Mouse (Mus musculus) T-cell, adult 2 months (primary cell): Measurements from ENCODE around the gene Sult2b1.

Source experiments
- DNase-seq: peaks from one replicate; pipeline ENCODE4 v3.0.0; 2022; ENCODE audit warnings: low spot score

Gene Sult2b1

DNA sequence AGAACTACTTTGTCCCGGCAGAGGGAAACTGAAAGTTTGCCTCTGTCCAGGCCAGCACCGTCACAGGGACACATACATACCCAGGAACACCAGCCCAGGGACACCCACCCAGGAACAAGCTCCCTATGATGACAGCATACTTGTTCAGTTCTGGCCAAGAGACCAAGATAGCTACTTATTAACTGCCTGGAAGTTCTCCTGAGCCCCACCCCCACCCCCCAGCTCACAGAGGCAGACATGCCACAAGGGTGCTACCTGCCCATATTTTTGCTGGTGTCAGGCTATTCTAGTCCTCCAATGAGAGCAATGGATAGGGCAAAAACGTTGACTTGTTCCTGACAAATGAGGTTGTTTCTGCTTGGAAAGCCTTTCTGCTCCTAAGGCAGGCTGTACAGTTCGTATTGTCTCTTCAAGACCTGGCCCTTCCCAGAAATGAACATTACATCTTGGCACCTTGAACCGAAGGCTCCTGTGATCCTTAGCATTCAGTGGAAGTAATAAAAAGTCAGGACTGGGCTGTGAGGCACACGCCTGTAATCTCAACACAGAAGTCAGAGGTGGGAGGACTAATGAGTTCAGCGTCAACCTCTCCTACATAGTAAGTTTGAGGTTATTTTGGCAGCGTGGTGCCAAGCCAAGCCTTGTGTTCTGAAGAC, 13.9 kb downstream of the Sult2b1 start:
- no peak for DNase-seq

DNA sequence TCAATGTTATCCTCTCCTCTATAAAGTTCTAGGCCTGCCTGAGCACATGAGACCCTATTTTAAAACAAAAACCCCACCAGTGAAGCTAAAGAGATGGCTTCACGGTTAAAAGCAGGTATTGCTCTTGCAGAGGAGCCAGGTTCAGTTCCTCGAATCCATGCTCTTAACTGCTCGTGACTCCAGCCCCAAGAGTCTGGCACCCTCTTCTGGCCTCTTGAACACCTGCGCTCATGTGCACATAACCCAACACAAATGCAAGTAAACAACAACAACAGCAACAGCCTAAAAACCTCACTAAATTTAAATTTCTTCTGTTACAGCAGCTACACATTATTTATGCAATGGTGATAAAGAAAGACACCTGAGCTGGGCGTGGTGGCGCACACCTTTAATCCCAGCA, 17.0 kb downstream of the Sult2b1 start:
- DNase-seq: no peak

DNA sequence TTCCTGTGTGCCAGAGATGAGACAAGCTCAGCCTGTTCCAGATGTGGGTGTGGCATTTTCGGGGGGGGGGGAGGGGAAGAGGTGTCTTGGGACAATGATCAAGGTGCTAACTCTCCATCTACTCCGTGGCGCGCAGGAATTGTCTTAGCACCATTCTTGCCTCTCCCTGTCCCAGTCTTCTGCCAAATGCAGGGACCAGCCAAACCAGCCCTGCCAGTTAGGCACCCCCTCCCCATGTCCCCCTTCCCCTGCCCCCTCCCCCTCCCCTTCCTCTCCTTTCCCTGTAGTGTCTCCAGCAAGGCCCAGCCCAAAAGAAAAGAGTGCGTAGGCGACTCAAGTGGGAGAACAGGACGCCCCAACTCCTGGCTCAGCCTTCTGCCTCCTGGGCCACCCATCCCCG, 17.7 kb downstream of the Sult2b1 start:
- DNase-seq: no peak

DNA sequence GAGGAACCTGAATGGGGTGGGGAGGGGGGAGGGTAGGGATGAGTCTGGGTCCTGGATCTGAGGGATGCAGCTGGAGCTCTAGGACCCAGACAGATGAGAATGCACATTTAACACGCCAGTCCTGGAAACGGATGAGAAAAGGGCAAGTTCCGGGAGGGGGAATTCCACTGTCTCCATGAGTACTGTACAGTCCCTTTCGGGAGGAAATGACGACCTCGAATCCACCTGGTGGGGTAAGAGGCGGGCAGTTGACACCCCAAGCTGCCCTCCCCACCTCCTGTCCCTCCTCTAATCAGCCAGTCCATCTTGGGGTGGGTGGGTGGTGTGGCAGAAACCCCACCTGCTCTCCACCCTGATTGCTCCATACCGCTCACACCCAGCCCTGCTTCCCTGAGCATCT, 18.5 kb downstream of the Sult2b1 start:
- no peak for DNase-seq

DNA sequence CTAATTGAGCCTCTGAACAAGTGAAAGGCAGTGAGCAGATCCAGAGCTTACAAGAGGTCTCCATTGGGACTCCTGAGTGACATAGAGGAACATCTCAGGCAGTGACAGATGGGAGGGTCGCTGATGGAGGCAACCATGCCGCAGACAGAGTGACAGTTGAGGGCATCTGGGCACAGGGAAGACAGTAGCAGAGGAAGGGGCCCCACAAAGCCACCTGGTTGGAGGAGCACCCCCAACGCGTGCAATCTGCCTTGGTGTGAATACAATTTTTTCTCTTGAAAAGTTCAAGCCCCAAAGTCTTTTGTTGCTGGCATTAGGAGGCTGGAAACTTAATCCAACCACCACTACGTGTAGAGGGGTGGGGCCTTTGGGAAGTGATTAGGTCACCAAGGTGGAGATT, 24.3 kb downstream of the Sult2b1 start:
- no peak for DNase-seq

DNA sequence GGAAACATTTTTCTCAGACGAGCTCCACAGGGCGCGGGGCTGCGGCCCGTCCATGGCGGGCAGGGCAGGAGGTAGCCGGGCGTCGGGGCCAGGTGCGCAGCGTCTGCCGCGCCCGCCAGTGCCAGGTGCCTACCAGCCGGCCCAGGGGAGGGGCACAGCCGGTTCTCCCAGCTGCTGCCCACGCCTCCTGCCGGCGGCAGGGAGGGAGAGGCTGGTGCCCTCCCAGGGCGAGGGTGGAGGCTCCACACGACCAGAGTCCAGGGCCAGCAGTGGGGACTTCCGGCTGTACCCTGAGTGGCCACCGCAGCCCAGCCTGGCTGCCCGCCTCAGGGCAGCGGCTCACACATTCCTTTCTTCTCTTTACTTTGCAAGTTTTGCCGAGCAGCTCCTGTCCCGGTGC, 25.1 kb downstream of the Sult2b1 start:
- no peak for DNase-seq

DNA sequence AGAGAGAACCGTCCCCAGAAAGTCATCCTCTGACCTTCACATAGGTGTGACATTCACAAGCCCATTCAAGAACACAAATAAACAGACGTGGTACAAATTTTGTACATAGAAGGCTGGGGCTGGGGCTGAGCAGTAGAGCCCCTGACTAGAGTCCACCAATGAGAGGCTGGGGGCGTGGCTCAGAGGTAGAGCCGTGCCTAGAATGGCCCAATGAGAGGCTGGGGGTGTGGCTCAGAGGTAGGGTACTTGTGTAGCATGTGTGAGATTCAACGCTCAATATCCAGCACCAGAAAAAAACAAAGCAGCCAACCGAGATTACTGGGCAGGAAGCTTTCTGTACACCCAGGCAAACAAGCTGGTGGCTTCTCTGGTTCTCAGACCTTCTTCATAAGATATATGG, 28.8 kb downstream of the Sult2b1 start:
- no peak for DNase-seq

DNA sequence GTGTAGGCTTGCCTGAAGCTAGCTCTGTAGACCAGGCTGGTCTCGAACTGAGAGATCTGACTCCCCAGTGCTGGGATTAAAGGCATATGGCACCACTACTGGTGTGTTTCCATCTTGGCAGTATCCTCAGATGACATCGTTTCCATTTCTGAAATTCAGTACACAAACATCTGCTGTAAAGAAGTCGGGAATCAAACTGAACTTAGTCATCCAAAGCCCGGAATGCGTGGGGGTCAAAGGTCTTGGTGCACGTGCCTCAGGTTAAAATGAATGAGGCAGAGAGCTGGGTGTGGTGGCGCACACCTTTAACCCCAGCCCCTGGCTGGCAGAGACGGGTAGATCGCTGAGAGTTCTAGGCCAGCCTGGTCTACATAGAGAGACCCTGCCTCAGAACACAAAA, 34.3 kb downstream of the Sult2b1 start:
- no peak for DNase-seq

DNA sequence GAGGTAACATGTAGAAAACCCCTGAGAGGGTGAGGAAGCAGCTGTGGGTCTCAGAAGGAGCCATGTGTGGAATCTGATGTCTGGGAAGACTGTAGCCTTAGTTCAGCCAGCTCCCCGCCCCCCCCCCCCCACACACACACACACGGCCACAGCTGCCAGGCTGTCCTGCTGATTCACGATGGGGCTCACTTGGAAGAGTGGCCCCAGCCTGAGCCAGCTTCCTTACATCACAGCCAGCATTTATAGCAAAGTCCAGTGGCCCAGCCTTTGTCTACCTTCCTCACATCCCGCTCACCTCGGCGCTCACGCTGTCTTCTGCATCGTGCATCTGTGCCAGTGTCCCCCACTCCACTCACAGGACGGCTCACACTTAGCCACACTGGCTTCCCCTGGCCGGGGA, 35.1 kb downstream of the Sult2b1 start:
- DNase-seq: no peak

DNA sequence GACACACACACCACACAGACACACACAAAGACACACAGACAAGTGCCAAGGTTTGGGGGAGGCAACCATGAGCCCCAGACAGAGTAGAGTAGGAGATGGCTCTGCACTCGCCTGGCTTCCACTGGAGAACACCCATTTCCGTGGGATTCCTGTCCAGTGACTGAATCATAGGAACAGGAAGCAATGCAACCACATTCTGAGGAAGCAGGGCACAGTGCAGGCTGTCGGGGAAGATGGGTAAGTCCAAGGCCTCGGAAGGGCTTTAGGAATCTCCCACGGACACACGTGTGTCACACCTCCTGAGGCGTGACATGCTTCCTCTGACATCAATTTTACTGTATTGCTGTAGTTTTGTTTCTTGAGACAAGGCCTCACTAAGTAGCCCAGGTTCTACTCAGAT, 36.4 kb downstream of the Sult2b1 start:
- no peak for DNase-seq

DNA sequence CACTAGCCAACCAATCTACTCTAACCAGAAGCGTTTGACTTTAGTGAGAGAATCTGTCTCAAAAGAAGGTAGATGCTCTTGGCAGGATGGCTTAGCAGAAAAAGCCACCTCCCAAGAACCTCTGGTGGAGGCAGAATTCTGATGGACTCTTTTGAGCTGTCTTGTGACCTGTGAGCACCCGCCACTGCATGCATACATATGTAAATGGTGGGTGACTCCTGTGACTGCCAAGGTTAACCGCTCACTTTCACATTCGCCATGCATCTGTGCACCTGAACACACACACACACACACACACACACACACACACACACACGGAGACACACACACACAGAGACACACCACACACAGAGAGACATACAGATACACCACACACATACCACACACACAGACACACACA, 37.0 kb downstream of the Sult2b1 start:
- DNase-seq: no peak

DNA sequence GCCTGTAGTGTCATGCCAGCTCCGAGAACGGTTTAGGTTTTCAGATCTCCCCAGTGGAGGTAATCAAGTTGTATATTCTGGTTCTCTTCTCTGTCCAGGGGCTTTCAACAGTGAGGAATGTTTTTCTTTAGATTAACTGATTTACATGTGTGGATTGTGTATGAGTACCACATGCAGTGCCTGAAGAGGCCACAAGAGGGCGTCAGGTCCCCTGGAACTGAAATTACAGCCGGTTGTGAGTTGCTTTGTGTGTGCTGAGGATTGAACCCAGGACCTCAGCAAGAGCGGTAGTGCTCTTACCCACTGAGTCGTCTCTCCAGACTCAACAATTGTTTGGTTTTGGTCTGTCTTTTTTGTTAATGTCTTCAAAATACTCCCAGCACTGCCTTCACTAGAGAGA, 38.0 kb downstream of the Sult2b1 start:
- DNase-seq: no peak

DNA sequence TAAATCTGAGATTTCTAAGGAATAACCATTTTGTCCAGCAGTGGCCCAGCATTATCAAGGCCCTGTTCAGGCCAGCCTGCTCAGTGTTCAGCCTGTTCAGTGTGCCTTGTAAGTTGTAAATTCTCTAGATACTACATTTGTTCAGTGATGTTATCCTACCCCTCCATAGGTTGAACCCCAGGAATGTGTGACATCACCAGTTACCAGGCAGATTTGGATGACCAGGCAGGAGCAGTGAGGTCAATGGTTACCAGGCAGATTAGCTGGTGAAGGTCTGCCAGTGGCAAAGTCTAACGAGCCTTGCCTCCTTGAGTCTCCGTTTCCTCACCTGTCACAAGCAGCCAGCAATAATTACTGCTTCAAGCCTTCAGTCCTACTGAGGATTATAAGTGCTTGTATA, 40.1 kb downstream of the Sult2b1 start:
- DNase-seq: peak; percentile 45

DNA sequence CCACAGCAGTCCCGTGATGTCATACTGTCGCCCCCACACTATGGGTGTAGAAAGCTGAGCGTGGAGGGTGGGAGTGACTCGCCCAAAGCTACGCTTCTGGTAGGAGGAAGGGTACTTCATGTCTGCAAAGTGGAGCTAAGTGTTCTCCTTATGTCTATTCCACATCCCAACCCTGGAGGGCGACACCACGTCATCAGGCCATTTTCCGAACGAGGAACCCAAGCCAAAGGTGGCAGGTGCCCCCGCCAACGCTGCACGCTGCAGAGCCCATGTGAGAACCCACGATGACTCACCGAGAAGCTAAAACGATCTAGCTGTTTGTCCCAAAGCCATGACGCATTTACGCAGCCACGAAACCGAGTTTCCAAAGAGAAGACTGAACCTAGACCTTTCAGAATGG, 42.1 kb downstream of the Sult2b1 start:
- peak; percentile 80 for DNase-seq

DNA sequence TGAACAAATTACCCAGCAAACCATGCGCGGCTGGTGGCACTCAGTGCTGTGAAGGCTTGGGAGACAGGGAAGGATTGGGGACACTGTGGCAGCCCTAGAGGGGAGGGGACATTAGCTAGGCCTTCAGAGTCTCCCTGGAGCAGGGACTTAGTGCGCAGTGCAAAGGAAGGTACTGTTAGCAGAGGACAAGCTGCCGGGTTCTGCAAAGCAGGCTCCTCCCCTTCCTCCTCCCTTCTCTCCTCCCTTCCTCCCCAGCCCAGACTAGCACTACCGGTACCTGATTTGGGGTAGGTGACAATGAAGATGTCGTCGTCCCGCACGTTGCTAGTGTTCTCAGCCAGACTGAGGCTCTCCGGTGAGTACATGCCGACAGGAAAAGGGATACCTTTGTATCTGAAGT, 42.7 kb downstream of the Sult2b1 start:
- peak; percentile 68 for DNase-seq

DNA sequence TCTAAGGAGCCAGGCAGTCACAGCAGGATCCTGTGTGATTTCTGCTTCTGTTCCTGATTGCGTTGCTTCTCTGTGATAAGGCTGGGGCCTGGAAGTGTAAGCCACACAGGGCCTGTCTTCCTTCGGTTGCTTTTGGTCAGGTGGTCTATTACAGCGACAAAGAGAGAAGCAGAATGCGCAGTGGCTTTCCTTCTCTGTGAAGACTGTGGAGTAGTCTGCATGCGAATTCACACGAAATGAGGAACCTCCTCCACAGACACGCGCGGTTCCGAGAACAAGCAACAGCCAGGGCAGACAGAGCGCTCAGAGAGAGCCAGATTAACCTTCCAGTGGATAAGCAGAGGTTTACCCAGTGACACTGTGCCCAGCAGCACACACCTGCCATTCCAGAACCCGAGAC, 43.2 kb downstream of the Sult2b1 start:
- DNase-seq: no peak

DNA sequence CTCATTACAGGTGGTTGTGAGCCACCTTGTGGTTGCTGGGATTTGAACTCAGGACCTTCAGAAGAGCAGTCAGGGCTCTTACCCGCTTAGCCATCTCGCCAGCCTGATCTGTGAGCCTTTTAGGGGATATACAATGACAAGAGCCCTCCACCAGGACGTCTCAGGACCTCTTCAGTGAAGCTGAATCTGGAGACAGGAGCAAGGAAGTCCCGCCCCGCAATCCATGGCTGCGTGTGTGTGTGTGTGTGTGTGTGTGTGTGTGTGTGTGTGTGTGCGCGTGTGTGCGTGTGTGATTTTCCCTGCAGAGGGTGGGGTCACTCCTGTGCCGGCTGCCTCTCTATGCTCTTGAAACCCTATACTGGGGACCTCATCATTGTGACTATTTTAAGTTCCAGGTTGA, 44.6 kb downstream of the Sult2b1 start:
- DNase-seq: no peak

DNA sequence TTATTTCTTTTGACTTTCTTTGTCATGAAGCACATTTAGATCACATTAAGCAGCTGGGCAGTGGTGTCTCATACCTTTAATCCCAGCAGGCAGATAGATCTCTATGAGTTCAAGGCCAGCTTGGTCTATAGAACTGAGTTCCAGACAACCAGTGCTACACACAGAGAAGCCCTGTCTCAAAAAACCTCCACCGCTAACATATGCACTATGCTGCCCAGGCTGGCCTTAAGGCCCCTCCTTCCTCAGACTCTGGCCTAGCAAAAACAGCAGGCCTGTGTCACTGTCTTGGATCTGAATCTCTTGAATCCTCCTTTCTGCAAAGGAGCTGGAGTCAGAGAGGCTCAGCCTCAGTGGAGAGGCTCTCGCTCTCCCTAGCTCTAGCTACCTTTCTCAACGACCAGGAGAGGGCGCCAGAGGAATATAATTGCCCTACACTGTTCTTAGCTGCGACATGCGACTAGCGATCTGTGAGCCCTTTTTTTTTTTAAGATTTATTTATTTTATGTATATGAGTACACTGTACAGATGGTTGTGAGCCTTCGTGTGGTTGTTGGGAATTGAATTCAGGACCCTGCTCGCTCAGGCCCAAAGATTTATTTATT, 45.2 kb downstream of the Sult2b1 start:
- DNase-seq: peak; percentile 86

DNA sequence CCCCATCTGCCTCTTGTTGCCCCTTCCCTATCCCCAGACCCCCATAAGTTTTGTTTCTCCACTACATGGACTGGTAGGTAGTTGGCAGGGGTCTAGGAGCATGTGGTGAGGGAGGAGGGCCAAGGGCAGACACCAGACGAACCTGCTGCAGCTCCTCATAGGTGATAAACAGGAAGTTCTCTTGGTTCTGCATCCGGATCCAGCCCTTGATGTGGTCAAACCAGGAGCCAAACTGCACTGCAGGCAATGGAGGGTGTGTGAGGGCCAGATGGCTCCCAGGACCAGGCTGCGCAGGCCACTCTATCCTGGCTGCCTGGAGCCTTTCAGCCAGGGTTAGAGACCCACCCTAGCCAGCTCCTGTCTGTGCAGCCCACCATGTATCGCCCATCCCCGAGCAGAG, 51.0 kb downstream of the Sult2b1 start:
- peak; percentile 92 for DNase-seq

DNA sequence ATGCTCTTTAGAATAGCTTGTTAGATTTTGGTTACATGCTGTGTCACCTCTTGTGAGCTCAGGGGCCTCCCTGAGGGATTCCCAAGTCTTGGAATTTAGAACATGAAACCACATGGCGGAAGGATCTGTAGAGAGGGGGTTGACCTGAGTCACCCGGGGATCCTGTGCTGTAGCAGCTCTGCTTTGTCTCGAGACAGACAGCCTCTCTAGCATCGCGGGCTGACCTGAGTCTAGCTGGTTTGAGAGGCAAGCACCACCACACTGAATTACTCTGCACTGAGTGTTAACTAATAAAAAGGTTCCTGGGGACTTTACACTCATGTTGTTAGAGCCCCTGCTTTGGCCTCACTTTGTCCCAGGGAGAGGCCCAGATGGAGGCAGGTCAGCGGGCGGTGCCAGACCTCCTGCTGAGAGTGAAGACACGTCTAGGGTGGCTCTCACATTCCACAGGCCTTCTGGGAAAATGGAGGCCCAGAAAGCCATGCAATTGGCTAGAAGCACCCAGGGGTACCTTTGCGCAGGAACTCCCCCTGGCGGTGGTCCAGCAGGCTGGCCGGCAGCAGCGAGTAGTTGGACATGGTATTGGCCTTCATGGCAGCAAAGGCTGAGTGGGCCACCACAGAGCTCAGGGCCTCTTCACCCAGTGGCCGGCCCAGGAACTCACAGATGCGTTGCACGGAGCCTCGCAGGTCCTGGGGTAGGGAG, 53.6 kb downstream of the Sult2b1 start:
- no peak for DNase-seq

DNA sequence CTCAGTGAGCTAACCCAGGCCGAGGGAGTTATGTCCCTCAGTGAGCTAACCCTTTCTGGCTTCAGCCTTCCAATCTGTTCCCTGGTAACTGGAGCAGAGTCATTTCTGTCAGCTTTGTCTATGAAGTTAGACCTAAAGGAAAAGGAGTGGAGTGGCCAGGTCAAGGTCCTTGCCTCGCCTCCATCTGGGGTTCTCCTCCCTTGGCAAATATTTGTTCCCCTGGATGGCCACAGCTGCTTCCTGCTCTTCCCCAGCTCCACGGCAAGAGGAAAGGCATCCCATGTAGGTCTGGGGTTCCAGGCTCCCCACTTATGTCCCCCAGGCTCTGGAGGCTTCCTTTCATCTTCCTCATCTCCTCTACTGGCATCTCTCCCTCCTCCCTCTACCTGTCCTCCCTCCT, 56.8 kb downstream of the Sult2b1 start:
- no peak for DNase-seq

DNA sequence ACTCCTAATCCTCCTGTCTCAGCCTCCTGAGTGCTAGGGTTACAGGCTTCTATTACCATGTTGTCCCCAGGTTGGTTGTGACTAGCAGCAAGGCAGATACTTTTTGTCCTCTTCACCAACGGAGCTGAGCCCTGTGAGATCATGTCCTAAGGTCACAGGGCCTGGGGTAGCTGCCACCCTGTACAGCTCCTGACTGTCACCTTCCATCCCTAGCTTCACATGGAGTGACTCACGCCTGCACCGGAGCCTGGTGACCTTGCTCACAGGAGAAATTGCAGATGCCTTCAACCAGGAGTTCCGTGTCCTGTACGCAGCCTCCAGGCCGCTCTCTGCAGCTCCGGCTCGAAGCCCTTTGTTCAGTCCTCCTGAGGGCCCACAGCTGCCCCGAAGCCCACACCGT, 58.0 kb downstream of the Sult2b1 start:
- no peak for DNase-seq

DNA sequence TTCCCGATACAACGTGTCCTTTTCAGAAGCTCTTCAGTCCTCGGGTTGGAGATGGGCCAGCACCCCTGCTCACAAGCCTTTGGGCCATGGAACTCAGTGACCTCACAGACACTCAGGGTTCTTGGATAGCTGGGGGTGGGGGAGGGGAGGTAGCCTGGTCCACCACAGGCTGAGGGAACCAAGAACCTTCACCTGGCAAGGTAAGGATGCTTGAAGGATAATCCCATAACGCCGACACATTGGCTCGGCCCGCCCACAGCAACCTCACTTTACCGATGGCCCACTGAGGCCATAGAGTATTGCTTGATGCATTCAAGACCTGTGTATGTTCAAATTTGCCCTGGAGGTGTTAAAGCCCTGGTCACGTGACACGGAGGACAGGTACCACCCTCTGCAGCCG, 58.8 kb downstream of the Sult2b1 start, which contains the start of gene Spaca4:
Gene Spaca4 (minus strand): TSS at position 101 of the 400 bp plus-strand sequence.
- no peak for DNase-seq

DNA sequence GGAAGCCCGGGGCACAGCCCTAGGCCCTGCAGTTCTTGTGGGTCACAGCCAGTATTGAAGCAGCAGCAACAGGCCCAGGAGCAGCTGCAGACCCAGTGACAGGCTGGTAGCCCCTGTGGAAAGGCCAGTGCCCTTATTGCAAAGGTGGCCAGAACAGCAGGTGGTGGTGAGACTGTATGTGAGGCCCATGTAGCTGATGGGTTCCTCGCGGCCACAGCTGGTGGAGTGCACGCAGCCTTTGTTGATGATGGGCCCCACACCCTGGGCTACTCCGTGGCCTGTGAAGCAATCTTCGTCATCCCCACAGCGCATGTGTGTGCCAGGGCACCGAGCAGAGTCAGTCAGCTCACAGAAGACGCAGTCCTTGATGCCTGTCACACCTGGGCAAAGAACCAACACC, 59.3 kb downstream of the Sult2b1 start:
- no peak for DNase-seq
